In the genomic region with DNA sequence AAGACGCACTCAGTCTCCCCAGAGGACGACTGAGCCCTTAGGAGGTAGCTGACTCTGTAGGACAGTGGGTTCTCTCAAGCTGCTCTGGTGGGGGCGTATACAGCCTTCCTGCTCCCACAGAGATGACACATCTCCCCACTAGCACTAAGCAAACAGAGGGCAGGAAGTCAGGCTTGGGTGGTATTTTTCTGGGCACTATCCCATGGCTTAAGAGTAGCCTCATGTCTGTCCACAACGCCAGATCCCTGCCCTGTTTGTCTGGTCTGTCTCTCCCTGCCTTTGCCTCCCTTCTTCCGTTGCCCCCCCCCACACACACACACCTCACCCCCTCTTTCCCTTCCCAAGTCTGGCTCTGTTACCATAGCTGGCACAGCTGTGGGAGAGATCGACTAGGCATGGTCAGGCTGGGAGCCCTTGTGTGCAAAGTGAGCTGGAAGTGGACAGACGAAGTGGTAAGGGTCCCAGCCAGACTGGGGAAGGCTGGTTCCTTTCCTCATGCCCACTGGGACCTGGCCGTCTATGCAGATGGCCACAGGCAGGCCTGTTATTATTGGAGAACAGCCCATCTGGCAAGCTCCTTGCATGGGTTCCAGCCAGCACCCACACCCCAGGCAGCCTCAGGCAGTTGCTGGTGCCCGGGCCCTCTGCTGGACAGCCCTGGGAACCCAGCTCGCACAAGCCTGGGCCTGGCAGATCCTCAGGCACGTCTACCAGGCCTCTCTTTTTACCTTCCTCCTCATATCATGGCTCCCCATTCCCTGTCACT, we compare ENCODE assay signal across 8 mouse cellular contexts. TPM values are rescaled to one million over a fixed set of nuclear protein-coding genes. Genes with fewer than 3 reads are reported as not detected.
DNase-seq lines count a peak whose midpoint lies in the region; ATAC-seq lines count a peak whose summit lies in the region.

No protein-coding gene starts in this region.

- H3K4me2 ChIP-seq in limb, embryonic 13.5 days (replicated peaks): peak overlapping the region; percentile 99; the same call in 1 of the 2 replicates
- H3K4me2 ChIP-seq in midbrain, embryonic 15.5 days: no peak overlapping the region

- H3K27ac ChIP-seq in limb, embryonic 13.5 days: peak overlapping the region; percentile 48; the same call in 1 of the 2 replicates
- H3K27ac ChIP-seq in midbrain, embryonic 15.5 days: peak overlapping the region; percentile 1; the same call in 1 of the 2 replicates

- ATAC-seq in frontal cortex, adult (ENCODE audit: low TSS enrichment): peak; percentile 64
- no peak for ATAC-seq in limb, embryonic 13.5 days (ENCODE audit: low FRiP score, low read depth)
- peak; percentile 43 for ATAC-seq in midbrain, embryonic 15.5 days (replicated peaks)

- no peak for DNase-seq in frontal cortex, postnatal 25 days (ENCODE audit: low spot score in 2 of 2)
- DNase-seq in cerebellum, postnatal 25 days: peak; percentile 65 to 73
- peak; percentile 89 for DNase-seq in gastrocnemius, postnatal 25 days
- DNase-seq in induced T-regulatory cell, adult 2 months (ENCODE audit: low read depth): peak; percentile 64
- peak; percentile 81 to 91 for DNase-seq in spleen, postnatal 4 days (ENCODE audit: low spot score in 2 of 2)

- H3K4me3 ChIP-seq in limb, embryonic 13.5 days: no peak overlapping the region
- no peak overlapping the region for H3K4me3 ChIP-seq in midbrain, embryonic 15.5 days

- H3K9me3 ChIP-seq in limb, embryonic 13.5 days: no peaks in the 10 kb centered on the region
- H3K9me3 ChIP-seq in midbrain, embryonic 15.5 days: no peaks in the 10 kb centered on the region

- peaks cover 50% of the 10 kb centered on the region for H3K27me3 ChIP-seq in limb, embryonic 13.5 days
- peaks cover 35% of the 10 kb centered on the region for H3K27me3 ChIP-seq in midbrain, embryonic 15.5 days (replicated peaks)

- H3K9ac ChIP-seq in limb, embryonic 13.5 days: 0 out of 2 replicates have a peak overlapping the region, but pooled peaks have one; percentile 4
- H3K9ac ChIP-seq in midbrain, embryonic 15.5 days: no peak overlapping the region

- no peaks in the 10 kb centered on the region for H3K36me3 ChIP-seq in limb, embryonic 13.5 days
- H3K36me3 ChIP-seq in midbrain, embryonic 15.5 days (replicated peaks): no peaks in the 10 kb centered on the region

- WGBS in limb, embryonic 13.5 days: 32% methylated on average over 11 of the region's 11 CpGs
- WGBS in midbrain, embryonic 15.5 days: 26% methylated on average over 11 of the region's 11 CpGs

- H3K4me1 ChIP-seq in limb, embryonic 13.5 days: peaks cover 75% of the 10 kb centered on the region
- H3K4me1 ChIP-seq in midbrain, embryonic 15.5 days: peaks cover 48% of the 10 kb centered on the region

RNA-seq across cellular contexts. Expression of a gene that starts 2.6 kb away (rescaled TPM):
- 10 to 100 TPM; 41.4 to 42.2 TPM for total RNA-seq in gastrocnemius, postnatal 25 days (2021)
- polyA plus RNA-seq in limb, embryonic 13.5 days (2015; fragmentation: Nextera tagmentation; extraction: Ambion mirVana): 74.0 and 83.4 TPM in 2 replicates
- 30.7 and 33.0 TPM in 2 replicates for polyA plus RNA-seq in midbrain, embryonic 15.5 days (2015; fragmentation: Nextera tagmentation; extraction: Ambion mirVana)

RNA-seq across cellular contexts. Expression of a gene that starts 5.1 kb away (rescaled TPM):
- 1 to 10 TPM in 1 of 2 experiments, under 1 TPM in 1; 0.36 to 1.4 TPM for total RNA-seq in gastrocnemius, postnatal 25 days (2021)
- polyA plus RNA-seq in limb, embryonic 13.5 days (2015; fragmentation: Nextera tagmentation; extraction: Ambion mirVana): 26.5 and 26.7 TPM in 2 replicates
- polyA plus RNA-seq in midbrain, embryonic 15.5 days (2015; fragmentation: Nextera tagmentation; extraction: Ambion mirVana): not detected in 2 replicates

RNA-seq across cellular contexts. Expression of a gene that starts 23.7 kb away (rescaled TPM):
- 100 to 1,000 TPM; 839 to 859 TPM for total RNA-seq in gastrocnemius, postnatal 25 days (2021)
- polyA plus RNA-seq in limb, embryonic 13.5 days (2015; fragmentation: Nextera tagmentation; extraction: Ambion mirVana): 1,635 and 1,682 TPM in 2 replicates
- polyA plus RNA-seq in midbrain, embryonic 15.5 days (2015; fragmentation: Nextera tagmentation; extraction: Ambion mirVana): 1,488 and 1,537 TPM in 2 replicates

RNA-seq across cellular contexts. Expression of a gene that starts 33.1 kb away (rescaled TPM):
- total RNA-seq in gastrocnemius, postnatal 25 days (2021): 10 to 100 TPM; 17.5 to 21.5 TPM
- polyA plus RNA-seq in limb, embryonic 13.5 days (2015; fragmentation: Nextera tagmentation; extraction: Ambion mirVana): 114 and 127 TPM in 2 replicates
- polyA plus RNA-seq in midbrain, embryonic 15.5 days (2015; fragmentation: Nextera tagmentation; extraction: Ambion mirVana): 85.5 and 93.4 TPM in 2 replicates

RNA-seq across cellular contexts. Expression of a gene that starts 41.3 kb away (rescaled TPM):
- total RNA-seq in gastrocnemius, postnatal 25 days (2021): under 1 TPM; 0.48 to 0.69 TPM
- polyA plus RNA-seq in limb, embryonic 13.5 days (2015; fragmentation: Nextera tagmentation; extraction: Ambion mirVana): 6.2 and 6.3 TPM in 2 replicates
- 3.5 and 5.3 TPM in 2 replicates for polyA plus RNA-seq in midbrain, embryonic 15.5 days (2015; fragmentation: Nextera tagmentation; extraction: Ambion mirVana)

Comparison
In these comparisons a context has a peak if more than half of its experiments do, and no peak if none do; other contexts are left out.
1. DNase-seq: peak in cerebellum, postnatal 25 days (2 of 2), gastrocnemius, postnatal 25 days (single experiment), induced T-regulatory cell, adult 2 months (single experiment) and spleen, postnatal 4 days (2 of 2); none in frontal cortex, postnatal 25 days (0 of 2).
2. RNA of a gene that starts 5.1 kb away (polyA plus RNA-seq): 26.5 to 26.7 TPM in limb, embryonic 13.5 days; not detected in midbrain, embryonic 15.5 days; every median in the first group is over 10 times any median in the second.